Mouse (Mus musculus) embryonic fibroblast, embryonic 13.5 days (primary cell): ENCODE data around the gene Prr3. TPM values are rescaled to one million over a fixed set of nuclear protein-coding genes. Genes with fewer than 3 reads are reported as not detected.

Experiments
- H3K27ac ChIP-seq: 2 replicates; pipeline ENCODE4 v1.5.1; 2012; ENCODE audit warnings: low read length, control low read depth, inconsistent platforms; ENCODE audit not compliant: insufficient read depth
- H3K4me1 ChIP-seq: 2 replicates; pipeline ENCODE4 v1.6.1; 2011; ENCODE audit warnings: low read length; ENCODE audit not compliant: control insufficient read depth, insufficient read depth
- H3K4me3 ChIP-seq: 2 replicates; pipeline ENCODE4 v1.5.1; 2011; ENCODE audit warnings: mild to moderate bottlenecking, control low read depth, low read length; ENCODE audit not compliant: insufficient read depth
- CTCF ChIP-seq: IDR thresholded peaks from 2 replicates; pipeline ENCODE4 v1.5.1; 2011; ENCODE audit warnings: mild to moderate bottlenecking, control low read depth, low read length, moderate library complexity, borderline replicate concordance; ENCODE audit not compliant: insufficient read depth
- POLR2A ChIP-seq: IDR thresholded peaks from 2 replicates; pipeline ENCODE4 v1.6.1; 2011; ENCODE audit warnings: low read depth, mild to moderate bottlenecking, control low read depth, low read length, moderate library complexity
- polyA plus RNA-seq: library from polyadenylated mRNA; stranded (reverse); fragments of >200 nt; gene quantifications from 2 replicates; pipeline ENCODE4 v1.2.4, GENCODE M21; 2011; ENCODE audit warnings: low read depth; ENCODE audit not compliant: missing spikeins, insufficient read length

Gene Prr3
- 30.8 and 31.4 TPM in 2 replicates for polyA plus RNA-seq

DNA sequence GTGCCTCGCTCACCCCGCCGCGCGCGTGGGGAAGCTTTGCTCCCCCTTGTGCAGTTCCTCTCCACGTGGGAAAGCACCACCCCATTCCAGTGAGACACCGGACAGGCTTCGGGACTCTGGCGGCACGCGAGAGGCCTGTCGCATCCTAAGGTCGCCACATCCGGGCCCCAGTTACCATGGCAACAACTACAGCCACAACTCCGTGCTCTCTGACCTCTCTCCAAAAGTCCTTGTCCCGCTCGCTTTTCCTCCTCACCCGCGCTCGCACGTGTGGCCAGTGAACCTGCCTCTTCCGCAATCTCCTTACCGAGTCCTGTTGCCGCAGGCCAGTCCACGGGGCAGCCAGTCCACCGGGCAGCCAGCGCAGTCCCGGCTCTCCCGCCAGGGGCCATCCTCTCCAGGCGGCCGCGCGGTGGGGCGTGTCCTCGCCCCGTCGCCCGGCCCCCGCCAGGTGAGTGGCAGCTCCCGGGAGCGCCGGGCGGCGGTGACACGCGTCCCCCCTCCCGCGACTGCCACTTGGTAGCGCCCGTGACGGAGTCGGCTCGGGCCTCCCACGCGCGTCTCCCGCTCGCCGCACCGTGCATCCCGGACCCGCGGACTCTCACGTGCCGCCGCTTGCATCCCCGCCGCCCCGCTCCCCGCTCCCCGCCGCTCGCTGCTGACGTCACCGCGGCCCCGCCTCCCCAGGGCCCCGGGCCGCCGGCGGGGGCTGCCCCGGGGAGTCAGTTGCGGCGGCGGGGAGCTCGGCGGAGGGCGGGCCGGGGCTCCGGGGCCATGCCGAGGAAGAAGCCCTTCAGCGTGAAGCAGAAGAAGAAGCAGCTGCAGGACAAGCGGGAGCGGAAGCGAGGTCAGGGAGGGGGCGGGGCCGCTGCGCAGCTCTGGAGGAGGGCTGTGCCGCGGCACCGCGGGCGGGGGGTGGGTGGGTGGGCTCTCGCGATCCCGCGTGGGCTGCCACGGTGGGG lies at the start of gene Prr3, which contains the start of gene Gnl1:
Gene Prr3, minus strand, starts transcription at position 836 of the 962 bp plus-strand sequence.
Gene Gnl1, plus strand, starts transcription at position 451 of the 962 bp plus-strand sequence.
- Histone ChIP-seq H3K4me1 (peaks cover 9% of the 10 kb centered on the region; the same call in 1 of the 2 replicates), H3K4me3 (peak within 1 kb of the TSS; percentile 86), H3K27ac (peak within 1 kb of the TSS; percentile 95)
- TF ChIP-seq POLR2A (peak; percentile 51), CTCF (no peak)

DNA sequence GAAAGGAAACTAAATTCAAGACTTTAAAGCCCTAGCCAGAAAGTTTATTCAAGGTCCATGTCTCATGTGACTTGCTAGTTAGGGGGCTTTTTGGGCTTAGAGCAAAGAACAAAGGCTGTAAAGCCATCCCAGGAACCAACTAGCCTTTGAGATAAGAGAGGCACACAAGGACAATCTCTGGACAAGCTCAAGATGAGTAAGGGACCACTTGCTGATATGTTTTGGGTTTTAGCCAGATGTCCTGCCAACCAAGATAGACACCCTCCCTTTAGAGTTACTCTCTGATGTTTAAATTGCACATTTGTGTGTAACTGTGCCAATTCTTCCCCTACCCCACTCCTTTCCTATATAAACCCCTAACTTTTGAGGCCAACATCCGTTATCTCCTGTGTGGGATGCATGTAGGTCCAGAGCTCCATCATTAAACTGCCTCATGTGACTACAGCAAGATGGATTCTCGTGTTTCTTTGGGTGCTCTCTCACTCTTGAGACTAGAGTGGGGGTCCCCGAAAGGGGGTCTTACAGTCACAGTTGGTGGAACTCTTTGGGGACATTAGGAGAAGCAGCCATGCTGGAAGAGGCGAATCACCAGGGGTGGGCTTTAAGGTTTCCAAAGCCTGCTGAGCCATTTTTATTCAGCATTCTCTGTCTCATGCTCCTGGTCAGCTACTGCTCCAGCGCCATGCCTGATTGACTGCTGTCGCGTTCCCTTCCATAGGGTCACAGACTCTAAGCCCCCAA lies 49.0 kb upstream of the Prr3 start:
- Histone ChIP-seq H3K27ac (no peak overlapping the region), H3K4me1 (no peaks in the 10 kb centered on the region), H3K4me3 (no peak overlapping the region)
- no peak for TF ChIP-seq CTCF
- TF ChIP-seq POLR2A, result no peak

DNA sequence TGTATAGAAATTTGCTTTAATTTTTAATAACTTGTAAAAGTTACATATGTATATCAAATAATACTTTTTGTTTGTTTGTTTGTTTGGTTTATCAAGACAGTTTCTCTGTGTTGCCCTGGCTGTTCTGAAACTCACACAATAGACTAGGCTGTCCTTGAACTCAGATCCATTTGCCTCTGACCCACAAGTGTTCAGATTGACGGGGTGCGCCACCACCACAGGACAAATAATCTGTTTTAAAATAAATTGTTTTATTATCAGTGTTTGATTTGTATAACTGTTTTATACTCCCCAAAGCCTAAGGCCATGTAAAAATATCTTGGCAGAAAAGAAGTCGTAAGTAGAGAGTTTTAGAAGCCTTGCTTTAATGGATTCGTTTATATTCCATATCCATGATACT lies 47.6 kb upstream of the Prr3 start:
- H3K27ac ChIP-seq, result no peak overlapping the region
- no peak for TF ChIP-seq CTCF
- TF ChIP-seq POLR2A, result no peak
- no peaks in the 10 kb centered on the region for H3K4me1 ChIP-seq

DNA sequence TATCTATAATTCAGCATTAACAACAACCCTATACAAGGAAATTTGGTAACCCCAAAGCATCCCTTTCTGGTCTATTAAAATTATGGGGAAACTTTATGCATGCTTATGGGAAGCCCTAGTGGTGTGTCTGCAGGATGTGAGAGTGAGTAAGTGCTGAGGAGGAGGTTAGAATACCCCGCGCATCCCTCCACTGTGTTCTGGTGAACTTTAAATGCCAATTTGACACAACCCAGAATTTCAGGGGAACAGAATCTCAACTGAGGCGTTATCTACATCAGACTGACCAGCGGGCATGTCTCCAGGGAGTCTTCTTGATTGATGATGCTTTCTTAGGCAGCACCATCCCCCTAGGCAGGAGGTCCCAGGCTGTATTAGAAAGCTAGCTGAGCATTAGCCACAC lies 45.9 kb upstream of the Prr3 start:
- H3K27ac ChIP-seq, result no peak overlapping the region
- TF ChIP-seq POLR2A (no peak), CTCF (no peak)
- H3K4me1 ChIP-seq, result no peaks in the 10 kb centered on the region
- H3K4me3 ChIP-seq, result no peak overlapping the region

More for the DNA sequence above, 47.6 kb upstream of the Prr3 start:
- no peak overlapping the region for H3K4me3 ChIP-seq

DNA sequence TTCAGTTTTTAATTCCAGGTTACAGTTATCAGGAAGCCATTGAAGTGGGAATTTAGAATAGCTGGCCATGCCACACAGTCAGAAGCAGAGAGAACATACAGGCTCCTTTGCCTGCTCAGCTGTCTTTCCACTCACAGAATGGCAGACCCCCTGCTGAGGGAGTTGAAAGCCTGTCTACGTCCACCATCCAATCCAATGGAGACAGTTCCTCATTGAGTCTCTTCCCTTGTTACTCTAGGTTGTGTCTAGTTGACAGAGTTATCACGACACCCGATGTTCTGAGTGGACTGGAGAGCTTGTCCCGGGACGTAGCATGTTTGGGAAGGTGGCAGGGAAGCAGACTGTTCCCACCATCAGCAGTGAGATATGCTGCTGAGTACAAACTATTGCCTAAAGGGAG lies 45.2 kb upstream of the Prr3 start:
- TF ChIP-seq POLR2A, result no peak
- TF ChIP-seq CTCF, result no peak
- H3K4me1 ChIP-seq, result no peaks in the 10 kb centered on the region
- no peak overlapping the region for H3K4me3 ChIP-seq
- no peak overlapping the region for H3K27ac ChIP-seq

DNA sequence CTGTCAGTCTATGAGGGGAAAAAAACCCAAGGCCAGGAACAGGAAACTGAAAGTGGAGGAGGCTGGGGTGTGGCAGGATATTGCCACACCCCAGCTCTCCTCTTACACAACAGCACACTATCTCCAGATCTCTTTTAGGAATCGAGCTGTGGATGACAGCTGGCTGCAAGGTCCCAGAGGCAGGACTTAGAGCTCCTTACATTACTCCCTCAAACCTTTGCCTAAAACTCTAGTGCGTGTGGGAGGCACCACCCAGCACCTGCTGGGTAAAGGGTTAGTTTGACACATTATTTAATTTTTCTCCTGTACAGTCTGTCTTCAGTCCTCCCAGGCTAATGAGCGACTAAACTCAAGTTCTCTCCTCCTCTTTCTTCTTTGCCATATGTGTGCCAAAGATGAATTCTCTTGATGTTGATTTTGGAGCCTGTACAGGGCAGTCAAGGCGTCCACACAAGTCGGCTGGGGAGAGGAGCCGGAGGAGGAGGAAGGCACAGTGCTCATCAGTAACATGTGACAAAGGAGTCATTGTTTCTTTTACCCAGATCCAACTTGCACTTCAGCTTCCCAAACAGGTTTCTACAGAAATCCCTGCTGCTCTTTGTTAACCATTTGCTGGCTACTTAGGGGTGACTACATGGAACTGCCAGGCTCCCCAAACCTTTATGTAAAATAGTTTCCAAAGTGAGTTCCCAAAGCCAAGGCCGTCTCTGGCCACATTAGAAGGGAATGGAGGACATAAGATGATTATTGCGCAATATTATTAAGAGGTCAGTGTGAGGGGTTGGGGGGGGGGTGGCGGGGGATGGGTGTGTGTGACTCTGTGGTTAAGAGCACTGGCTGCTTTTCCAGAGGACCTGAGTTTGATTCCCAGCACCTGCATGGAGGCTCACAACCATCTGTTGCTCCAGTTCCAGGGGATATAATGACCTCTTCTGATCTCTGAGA lies 43.9 kb upstream of the Prr3 start:
- Histone ChIP-seq H3K4me3 (no peak overlapping the region), H3K4me1 (no peaks in the 10 kb centered on the region), H3K27ac (peak overlapping the region; percentile 79)
- no peak for TF ChIP-seq CTCF
- TF ChIP-seq POLR2A, result no peak

DNA sequence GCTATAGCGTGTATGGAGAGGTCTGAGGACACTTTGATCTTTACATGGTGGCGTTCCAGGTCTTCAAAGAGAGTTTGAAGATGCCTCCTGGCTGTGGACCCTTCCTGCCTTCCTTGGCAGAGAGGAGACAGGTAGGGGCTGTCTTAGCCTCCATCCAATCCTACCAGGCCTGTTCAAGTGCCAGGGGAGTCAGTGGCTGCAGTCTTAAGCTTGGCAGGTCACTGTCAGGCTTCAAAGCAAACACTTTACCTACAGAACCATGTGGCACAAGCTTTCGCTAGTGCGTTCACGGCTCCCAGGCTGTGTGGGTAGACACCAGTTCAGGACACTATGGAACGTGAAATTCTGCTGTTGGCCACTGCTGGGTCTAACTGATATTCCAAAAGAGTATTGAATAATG lies 42.9 kb upstream of the Prr3 start:
- peak overlapping the region; percentile 79; the same call in 1 of the 2 replicates for H3K27ac ChIP-seq
- no peak overlapping the region for H3K4me3 ChIP-seq
- H3K4me1 ChIP-seq, result no peaks in the 10 kb centered on the region
- TF ChIP-seq CTCF (no peak), POLR2A (no peak)

DNA sequence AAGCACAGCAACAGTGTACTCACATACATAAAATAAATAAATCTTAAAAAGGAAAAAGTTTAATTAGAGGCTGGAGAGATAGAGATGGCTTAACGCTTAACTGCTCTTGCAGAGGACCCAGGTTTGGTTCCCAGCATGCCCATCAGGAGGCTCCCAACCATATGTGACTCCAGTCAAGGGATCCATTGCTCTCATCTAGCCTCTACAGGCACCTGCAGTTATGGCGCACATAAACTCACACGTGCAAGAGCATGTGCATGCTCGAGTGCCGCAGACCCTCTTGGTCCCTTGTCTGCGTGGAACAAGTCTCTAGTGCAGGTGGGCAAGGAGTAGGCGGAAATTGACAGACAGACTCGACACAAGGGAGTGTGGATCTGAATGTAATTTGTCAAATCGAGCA lies 42.1 kb upstream of the Prr3 start:
- TF ChIP-seq CTCF, result no peak
- TF ChIP-seq POLR2A, result no peak
- H3K27ac ChIP-seq, result no peak overlapping the region
- H3K4me1 ChIP-seq, result no peaks in the 10 kb centered on the region
- H3K4me3 ChIP-seq, result no peak overlapping the region

DNA sequence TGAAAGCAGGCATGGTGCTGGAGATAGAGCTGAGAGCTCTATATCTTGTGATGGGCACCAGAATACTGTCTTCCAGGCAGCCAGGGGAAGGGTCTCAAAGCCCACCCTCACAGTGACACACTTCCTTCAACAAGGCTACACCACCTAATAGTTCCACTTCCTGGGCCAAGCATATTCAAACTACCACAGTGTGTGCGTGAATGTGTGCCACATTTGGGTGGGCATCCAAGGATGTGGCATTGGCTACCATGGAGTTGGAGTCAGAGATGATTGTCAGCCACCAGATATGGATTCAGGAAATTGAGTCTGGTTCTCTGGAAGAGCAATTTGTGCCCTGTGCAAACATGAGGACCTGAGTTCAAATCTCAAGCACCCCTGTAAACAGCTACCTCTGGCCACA lies 41.3 kb upstream of the Prr3 start:
- H3K27ac ChIP-seq, result peak overlapping the region; percentile 5
- H3K4me1 ChIP-seq, result no peaks in the 10 kb centered on the region
- no peak for TF ChIP-seq POLR2A
- TF ChIP-seq CTCF, result no peak
- H3K4me3 ChIP-seq, result no peak overlapping the region
